Mouse (Mus musculus) small intestine, adult 2 months (tissue): Measurements from ENCODE around the gene Atp1a3.

Source experiments
- CTCF ChIP-seq: fragments of 200-500 bp; IDR thresholded peaks from 2 replicates; pipeline ENCODE4 v1.5.1; 2012; ENCODE audit warnings: low read depth, mild to moderate bottlenecking, control low read depth, inconsistent platforms, low read length, moderate library complexity, mixed read lengths; ENCODE audit not compliant: insufficient replicate concordance, insufficient read length; ENCODE audit errors: extremely low read depth
- POLR2A ChIP-seq: fragments of 200-500 bp; IDR thresholded peaks from 2 replicates; pipeline ENCODE4 v1.6.1; 2012; ENCODE audit warnings: low read depth, mild to moderate bottlenecking, control low read depth, inconsistent platforms, low read length, moderate library complexity

- TF ChIP-seq POLR2A (no peak), CTCF (no peak)
Measured at GRCm38 (mm10) chr7:25005421-25006065, at the start of gene Atp1a3.
